Mouse (Mus musculus) thymus, postnatal 14 days (tissue): Measurements from ENCODE around the gene Cpm.

Experiments used
- DNase-seq: peaks from one replicate; pipeline ENCODE4 v3.0.0; 2021

Gene Cpm

DNA sequence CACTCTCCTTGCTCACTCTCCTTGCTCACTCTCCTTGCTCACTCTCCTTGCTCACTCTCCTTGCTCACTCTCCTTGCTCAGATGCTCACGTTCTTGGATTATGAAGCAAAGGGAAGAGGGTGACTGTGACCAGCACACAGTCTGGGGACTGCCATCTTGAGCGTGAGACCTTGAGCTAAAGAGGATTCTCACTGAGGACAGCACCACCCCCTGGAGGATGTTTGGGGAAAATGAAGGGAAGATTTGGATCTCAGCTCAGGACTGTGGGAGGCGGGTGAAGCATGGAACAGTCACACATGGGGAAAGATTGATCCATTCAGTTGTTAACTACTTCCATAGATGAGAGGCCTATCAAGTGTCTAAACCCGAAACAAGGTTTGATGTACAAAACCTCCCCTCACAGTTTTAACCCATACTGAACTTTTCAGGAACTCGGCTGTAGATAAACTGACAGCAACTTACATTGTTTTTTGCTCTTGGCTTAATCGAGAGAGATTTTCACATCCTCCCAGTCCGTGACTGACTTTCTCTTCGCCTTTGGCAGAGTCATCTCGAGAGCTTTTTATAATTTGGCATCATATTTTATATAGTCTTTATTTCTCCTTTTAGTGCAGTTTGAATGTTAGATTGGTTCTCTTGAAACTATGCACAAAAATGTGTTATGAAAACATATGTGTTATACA, 7.9 kb downstream of the Cpm start:
- DNase-seq: no peak

DNA sequence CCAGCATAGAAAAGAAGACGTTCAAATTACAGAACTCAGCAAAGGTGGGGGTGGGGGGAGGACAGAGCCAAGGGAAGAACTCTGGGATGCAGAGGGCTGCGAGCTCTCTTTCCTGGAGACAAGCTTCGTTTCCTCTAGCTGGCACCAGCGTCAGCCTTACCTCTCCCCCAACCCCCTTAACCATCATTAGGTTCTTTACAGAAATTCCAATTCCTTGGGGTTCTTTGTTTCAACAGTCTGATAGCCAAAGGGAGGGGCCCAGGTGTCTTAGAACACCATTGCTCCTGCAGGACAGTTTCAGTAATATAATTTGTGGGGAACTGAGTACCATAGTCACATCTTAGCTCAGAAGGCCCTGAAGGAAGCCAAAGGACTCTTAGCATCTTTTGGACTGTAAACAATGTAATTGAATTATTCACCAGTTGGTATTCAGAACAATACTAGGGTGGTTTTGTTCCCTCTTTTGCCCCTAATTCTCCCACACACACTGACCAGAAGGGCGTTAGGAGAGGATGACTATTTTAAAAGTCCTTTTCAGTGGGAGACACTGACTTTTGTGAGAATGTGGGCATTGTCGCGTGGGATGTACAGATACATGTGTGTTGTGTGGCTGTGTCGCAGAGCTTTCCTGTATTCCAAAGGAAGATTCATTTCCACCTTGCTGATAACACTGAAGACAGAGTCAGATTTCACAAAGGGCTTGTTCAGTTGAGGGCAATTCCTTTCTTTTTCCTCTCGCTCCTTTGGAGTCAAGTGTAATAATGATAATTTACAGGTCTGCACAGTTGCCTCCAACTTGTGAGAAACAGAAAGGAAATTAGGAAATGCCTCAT, 8.7 kb downstream of the Cpm start:
- no peak for DNase-seq

DNA sequence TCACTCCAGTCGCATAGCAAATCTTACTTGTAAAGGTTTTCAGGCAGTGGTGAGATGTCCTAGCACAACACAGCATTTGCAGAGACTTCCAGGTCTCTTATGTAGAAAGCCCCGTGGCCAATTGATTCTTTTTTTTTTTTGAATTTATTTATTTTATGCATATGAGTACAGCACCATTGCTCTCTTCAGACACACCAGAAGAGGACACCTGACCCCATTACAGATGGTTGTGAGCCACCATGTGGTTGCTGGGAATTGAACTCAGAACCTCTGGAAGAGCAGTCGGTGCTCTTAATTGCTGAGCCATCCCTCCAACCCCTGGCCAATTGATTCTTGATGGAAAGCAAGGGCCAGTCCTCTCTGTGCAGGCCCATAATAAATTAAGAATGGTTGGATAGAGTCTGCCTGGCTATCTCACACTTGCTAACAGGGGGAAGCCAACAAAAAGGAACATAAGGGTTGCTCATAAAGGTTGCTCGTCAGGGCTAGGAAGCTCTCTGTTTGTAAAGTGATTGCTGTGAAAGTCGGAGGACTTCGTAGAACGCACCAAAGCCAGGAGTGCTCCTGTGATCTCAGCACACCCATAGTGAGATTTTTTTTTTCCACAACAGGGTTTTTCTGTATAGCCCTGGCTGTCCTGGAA, 9.4 kb downstream of the Cpm start:
- DNase-seq: no peak

DNA sequence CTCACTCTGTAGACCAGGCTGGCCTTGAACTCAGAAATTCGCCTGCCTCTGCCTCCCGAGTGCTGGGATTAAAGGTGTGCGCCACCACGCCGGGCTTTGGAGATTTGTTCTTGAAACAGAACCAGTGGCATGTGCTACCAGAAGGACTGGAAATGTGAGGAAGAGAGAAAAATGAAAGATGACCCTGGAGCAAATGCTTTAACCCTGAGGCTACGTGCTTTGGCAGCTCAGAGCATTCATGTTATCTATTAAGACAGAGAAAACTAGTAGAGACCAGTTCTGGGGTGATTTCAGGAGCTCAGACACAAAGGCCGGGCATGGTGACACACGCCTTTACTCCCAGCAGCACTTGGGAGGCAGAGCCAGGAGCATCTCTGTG, 9.9 kb downstream of the Cpm start:
- no peak for DNase-seq

DNA sequence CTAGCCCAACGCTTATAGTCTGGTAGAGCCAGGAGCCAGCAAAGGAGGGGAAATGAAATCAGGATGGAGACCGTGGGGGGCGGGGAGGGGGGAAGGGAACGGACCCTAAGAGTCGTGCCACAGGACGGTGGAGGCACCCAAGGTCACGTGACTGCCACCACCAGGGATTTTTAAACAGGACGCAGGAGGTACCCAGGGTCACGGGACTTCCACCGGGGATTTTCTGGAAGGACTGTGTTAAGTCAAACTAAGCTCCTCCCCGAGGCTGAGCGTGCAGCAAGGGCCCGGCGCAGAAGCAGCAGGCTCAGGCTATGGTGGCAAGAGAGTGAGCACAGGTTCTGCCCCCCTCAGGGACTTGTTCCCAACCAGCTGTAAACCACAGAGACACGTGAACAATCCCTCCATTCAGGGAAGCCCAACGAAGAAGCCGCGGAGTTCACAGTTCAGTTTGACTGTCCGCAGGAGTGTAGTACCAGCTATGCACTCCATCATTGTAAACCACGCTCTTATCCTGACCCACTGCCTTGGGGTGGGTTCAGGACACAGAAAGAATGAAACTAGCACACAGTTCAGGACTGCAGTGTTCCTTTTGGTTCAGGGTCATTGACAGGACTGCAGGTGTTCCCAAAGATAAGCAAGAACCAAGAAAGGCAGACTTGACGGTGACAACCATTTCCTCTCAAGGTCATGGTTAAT, 10.7 kb downstream of the Cpm start:
- DNase-seq: peak; percentile 45

DNA sequence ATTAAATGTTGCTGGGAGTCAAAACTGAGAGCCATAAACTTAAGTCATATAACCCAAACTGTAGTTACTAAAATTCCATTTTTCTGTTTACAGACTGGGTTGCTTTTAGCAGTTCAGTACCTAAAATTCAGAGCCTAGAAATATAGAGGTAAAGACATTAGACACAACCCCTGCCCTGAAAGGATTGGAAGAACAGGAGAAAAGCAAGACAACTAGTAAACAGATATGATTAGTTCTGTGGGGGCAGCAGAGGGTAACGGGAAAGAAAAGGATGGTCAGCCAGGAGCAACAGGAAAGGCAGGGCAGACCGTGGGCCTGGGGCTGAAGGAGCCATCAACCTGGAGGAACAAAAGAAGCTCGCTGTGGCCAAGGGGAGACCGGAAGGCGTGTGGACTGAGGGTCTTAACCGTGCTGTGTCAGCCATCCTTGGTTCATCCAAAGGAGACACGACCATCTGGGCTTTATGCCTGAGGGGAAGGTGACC, 11.3 kb downstream of the Cpm start:
- no peak for DNase-seq

DNA sequence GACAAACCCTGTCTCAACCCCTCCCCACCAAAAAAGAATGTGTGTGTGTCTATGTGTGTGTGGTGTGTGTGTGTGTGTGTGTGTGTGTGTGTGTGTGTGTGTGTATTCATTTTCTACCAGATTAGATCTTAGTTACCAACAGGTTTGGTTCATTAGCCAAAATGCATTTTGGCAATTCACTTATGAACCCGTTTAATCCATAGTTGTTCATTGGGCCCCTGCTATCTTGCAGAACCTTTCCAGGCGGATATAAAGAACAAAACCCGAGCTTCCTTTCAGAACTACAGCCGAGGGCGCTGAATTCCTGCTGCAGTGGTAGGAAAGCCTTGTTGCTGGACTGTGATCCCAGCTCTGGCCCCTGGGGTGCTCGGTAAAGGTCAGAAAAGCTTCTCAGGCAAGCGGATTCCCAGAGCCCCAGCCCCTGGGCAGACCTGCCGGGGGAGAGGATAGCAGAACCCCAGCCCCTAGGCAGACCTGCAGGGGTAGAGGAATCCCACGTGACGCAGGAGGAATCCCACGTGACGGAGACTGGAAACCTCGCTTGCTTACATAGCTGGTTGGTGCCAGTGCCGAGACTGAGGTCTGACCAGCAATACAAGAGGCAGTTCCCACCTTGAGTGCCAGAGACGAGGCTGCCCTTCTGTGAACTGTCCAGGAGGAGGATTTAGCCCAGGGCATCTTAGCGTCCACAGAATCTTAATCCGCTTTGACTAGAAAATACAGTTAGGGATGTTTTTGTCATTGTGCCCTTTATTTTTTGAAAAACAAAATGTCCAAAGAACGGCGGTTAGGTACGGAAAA, 12.3 kb downstream of the Cpm start:
- DNase-seq: no peak

DNA sequence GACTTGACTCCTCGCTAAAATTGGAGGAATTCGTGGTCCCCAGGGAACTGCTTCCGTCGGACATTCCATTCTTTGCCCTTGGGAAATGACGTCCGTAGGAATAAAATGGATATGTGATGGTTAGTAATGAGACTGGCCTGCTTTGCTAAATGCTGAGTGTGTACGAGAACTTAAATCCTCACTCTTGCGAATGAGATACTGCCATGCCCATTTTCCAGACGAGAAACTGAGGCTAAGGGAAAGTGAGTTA, 12.8 kb downstream of the Cpm start:
- no peak for DNase-seq

DNA sequence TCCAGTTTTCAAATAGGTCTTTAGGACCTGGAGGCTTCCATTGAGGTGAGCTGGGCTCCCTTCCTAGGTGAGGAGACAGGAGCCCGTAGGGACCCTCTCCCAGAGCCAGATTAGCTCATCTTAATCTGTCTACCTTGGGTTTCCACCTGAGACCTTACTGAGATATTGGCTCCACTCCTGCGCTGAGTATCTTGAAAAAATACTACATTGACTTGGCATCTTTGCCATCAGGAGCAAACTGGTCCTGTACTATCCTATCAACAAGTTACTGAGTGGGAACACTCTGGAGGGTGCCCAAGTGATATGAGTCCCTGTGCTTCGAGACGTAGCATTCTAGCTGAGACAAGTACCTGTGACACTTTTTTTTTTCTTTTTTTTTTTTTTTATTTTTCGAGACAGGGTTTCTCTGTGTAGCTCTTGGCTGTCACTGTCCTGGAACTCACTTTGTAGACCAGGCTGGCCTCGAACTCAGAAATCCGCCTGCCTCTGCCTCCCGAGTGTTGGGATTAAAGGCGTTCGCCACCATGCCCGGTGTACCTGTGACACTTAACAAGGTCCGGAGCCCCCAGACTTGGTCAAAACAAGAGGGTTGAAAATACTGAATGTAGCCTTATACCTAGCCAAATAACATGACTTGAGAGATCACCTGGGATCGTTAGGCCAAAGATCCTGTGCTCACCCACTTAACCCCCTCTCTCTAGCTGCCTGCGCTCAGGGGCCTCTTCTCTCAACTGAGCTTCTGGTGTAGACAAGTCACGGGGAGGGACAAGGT, 13.4 kb downstream of the Cpm start:
- no peak for DNase-seq

DNA sequence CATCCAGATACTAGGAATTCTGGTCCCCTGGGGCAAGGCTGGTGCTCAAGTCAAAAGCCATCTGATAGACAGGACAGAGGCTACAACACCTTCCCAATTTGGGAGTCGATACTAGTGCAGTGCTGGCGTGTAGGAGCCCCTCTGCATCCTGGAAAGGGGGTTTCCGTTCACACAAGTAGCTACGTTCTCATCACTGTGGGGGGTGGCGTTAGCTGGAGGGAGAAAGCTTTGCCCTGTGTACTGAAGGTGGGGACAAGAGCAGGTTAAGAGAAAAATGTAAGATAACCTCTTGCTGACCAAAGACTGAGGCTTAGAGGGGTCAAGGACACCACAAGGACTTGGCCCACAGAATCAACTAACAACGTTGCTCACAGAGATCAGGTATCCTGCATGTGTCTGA, 14.0 kb downstream of the Cpm start:
- no peak for DNase-seq

DNA sequence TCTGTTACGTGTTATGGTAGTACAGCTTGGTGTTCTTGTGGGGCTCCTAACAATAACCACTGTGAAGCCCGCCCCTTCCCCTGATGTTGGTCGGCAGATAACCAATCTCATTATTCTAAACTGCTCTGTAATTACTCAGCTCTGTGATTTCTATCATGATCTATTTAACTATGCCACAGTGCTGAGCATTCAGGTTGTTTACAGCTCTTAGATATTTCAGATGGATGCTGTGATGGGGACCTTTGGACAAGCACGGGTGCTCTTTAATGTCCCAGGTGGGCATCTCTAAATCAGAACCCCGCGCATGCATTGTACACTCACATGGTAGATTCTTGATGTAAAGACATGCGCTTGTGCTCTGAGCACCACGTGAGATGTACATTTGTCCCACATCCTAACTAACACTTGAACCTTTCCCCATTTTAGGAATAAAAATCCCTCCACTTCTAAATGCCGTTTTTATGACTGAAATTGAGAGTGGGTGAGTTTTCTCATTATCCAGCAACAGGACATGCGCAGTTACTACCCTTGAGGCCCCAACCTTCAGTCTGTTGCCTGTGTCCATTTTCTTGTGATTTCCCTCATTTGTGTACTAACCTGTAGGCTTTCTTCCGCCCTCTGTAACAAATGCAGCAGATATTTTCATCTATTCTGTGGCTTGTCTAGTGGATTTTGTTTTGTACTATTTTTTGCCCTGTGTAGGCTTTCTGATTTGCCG, 14.6 kb downstream of the Cpm start:
- no peak for DNase-seq

DNA sequence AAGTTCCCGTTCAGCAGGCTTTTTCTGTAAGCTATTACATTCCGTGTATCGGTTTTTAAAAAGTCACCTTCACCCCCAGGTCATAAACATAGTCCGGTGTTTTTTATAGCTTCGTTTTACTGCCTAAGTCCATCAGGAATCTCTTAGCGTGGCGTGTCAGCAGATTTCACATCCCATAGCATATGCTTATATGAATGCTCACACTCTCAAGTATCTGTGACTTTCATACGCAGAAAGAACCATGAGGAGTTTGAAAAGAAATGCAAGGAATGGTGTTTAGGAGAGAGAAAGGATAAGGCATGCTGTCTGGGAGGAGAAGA, 15.1 kb downstream of the Cpm start:
- no peak for DNase-seq

DNA sequence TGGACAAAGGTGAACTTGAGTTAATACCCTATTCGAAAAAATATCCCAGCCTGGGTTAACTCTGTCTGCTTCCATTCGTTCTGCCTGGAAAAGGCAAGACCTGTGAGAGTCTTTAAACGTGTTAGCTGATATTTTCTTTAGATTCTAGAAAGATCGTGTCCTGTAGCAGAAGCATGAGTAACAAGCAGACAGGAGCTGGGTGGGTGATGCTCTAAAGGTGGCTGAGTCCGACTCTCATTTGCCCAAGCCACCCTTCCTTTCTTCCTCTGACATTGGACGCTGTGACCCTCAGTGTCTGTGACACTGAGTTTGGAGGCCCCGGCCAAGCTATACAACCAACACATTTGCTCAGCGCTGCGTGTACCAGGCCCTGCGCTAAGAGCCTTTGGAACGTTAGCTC, 15.5 kb downstream of the Cpm start:
- no peak for DNase-seq

DNA sequence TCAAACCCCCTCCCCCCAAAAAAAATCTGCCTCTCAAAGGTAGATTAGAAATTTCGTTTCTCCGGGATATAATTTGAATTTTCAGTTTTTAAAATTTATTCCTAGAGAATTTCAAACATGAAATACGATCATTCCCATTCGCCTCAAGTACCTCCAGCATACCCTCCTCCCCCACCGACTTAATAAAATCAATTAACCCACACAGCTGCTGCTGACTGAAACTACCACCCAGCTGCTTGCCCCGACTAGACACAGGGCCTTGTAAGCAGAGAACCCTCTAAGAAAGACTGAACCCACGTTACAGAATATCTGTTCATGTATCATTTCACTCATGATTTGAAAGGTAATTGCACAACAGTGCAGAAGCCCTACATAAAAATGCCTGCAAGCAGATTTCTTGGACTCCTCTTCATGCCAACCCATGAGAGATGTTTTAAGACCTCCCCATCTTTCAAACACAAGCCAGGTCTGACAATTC, 16.2 kb downstream of the Cpm start:
- no peak for DNase-seq

DNA sequence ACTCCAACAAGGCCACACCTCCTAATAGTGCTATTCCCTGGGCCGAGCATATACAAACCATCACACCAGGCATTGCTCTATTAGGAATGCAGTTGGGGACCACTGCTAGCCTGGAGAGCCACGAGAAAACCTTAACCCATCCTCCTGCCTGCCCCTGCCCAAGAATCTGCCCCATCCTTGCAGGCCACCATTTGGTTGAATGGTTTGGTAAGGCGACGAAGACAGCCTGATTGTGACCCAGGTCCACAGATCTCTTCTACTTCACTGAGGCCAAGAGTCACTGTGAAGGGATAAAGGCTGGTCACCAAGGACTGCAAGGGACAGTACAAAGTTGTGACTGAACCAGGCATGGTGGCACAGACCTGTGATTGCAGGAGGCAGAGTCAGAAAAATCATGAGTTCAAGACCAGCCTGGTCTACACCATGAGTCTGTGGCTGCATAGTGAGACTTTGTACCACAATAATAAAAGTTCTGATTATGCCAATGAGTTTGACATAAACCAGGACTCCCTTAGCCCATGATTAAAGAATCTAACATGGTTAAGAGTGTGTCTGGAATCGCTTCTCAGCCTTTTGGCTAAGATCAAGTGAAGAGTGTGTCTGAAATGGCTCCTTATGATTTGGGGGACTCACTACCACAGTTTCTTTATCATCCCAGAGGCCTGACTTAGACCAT, 17.3 kb downstream of the Cpm start:
- no peak for DNase-seq

DNA sequence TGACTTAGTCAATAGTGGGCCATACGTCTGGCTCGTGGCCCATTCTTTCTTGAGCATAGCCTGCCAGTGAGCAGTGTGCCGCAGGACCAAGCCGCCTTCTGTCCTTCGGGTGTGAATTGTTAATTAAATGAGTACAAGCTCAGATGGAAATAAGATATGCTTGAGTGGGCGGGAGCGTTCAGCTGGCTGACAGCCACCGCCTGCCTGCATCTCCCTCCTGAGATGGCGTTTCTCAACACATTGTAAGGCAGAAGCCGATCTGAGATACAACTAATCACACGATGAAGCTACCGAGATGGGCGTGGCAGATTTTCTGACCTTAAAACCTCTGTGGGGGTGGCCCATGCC, 17.8 kb downstream of the Cpm start:
- no peak for DNase-seq

DNA sequence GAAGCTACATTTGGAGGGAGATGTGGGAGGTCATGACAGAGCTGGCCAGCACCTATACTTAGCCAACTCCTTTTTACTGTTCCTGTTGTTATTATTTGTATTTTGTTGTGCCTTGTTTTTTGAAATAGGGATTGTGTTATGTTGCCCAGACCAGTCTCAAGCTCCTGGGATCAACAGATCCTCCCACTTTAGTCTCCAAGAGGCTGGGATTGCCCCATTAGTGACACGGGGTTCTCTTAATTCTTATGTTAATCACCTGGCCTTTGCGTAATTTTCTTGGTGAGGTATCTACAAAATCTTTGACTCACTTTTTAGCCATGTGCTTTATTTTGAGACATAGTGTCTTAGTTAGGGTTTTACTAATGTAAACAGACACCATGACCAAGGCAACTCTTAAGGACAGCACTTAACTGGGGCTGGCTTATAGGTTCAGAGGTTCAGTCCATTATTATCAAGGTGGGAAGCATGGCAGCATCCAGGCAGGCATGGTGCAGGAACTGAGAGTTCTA, 18.7 kb downstream of the Cpm start:
- no peak for DNase-seq

DNA sequence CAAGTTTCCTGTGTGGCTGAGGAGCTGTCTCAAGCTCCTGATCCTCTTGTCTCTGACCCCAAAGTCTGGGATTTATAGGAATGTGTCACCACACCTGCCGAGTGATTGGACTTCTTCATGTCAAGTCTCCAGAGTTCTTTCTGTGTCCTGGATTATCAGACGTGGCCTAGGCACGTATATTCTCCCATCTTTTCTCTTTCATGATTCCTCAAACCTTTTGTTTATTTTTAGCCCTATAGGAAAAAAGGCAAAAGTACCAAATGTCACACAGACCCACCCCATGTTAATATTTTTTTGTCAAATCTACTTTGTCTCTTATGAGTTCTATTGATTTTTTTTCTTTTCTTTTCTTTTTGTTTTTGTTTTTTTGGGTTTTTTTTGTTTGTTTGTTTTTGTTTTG, 19.3 kb downstream of the Cpm start:
- no peak for DNase-seq

DNA sequence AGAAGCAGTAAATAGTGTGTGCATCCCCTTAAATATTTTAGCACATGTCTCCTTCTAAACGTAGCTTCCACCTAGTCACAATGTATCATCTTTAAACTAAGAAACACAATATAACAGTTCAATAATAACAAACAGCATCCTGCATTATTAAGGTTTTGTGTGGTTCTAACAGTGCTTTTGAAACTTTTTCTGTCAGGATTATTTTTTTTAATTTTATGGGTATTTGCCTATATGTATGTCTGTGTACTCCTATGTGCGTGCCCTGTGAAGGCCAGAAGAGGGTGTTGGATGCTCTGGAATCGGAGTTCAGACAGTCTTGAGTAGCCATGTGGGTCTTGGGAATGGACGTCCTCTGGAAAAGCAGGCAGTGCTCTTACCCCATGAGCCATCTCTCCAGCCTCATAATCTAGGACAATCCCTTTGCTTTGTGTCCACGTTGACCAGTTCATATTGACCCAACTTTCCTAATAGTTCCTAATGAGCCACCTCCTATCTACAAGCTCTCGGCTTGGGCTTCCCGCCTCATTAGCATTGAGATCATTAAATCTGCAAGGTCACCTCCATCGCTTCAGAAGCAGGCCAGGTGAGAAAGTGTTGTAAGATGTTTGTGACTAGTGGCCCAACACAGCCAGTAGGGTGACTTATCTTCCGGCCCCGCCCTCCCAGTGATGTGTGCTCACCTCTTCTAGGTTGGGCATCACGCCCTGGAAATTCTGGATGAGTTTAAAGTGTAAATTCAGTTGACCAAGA, 20.2 kb downstream of the Cpm start:
- DNase-seq: no peak
